Mouse (Mus musculus) splenic B cell, adult 2 months (primary cell): ENCODE results near the gene Vmn2r73.
"Not testable (repeated sequence)": the region's sequence is repeated elsewhere in the genome, so short reads cannot be mapped to it uniquely, and the experiment has no call there.

Experiments used
- DNase-seq: peaks from one replicate; pipeline ENCODE4 v3.0.0-alpha.2; 2011; ENCODE audit warnings: low read depth, low spot score
- H3K27me3 ChIP-seq: 2 replicates; pipeline ENCODE4 v1.6.1; 2012; ENCODE audit warnings: mild to moderate bottlenecking, low read length, moderate library complexity, mixed read lengths; ENCODE audit not compliant: control insufficient read depth, poor library complexity, insufficient read depth, severe bottlenecking
- H3K36me3 ChIP-seq: 2 replicates; pipeline ENCODE4 v1.6.1; 2012; ENCODE audit warnings: mild to moderate bottlenecking, low read length, moderate library complexity, mixed read lengths; ENCODE audit not compliant: control insufficient read depth, poor library complexity, insufficient read depth, severe bottlenecking

The Vmn2r73 gene

GRCm38 (mm10) chr7:85876166-85876565 is at the start of gene Vmn2r73:
Gene Vmn2r73, minus strand, starts transcription at chr7:85876266.
- no peak for DNase-seq
- Histone ChIP-seq H3K36me3 (no peaks in the 10 kb centered on the region), H3K27me3 (no peaks in the 10 kb centered on the region)

DNA sequence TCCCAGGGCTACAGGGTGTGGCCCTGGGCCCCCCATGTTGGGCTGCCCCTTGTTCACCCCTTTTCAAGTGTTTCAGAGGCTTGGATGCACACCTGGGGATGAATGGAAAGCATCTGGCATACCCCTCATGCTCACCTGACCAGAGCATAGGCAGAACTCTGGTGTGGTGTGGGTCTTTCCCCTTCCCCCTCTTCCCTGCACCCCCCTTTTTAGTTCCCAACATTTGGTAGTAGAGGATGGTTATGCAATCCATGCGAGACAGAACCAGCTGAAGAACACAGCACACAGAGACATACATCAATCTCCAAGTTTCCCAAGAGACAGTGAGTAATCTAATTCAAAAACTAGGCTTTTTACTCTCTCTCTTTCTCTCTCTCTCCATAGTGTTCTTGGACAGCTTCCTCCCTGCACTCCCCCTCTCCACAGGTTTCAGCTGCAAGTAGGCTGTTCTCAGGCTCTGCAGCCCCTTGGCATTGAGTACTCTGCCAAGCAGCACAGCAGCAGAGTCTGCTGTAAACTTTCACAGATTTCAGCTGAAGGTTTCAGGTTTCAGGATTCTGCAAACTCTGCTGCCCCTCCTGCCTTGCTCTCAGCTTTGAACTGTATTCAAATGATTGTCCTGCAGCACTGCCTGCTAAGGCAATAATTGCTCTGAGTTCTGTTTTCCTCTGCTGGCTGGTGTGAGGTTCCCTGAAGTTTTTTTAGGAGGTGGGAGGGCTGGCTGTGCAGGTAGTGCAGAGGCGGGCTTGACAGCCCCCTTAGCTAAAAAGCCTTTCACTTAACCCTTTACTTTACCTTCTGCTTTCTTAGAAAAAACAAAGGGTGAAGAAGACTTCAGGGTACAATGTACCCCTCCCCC is 35.7 kb downstream of the Vmn2r73 start:
- Histone ChIP-seq H3K27me3 (no peaks in the 10 kb centered on the region), H3K36me3 (no peaks in the 10 kb centered on the region)
- no peak for DNase-seq

GRCm38 (mm10) chr7:85818092-85818491 is 58.0 kb downstream of the Vmn2r73 start:
- H3K36me3 ChIP-seq, DNase-seq, H3K27me3 ChIP-seq: not testable (repeated sequence)
